Mouse (Mus musculus) intestine, embryonic 15.5 days (tissue): ENCODE data around the gene Fbxl17. TPM values are rescaled to one million over a fixed set of nuclear protein-coding genes. Genes with fewer than 3 reads are reported as not detected.

Source experiments
- ATAC-seq: fragments of 200-750 bp; cut with Nextera tagmentation; 2 replicates; pipeline ENCODE4 v1.8.0; 2017; ENCODE audit warnings: moderate TSS enrichment, moderate library complexity
- H3K27ac ChIP-seq: fragments of 300-500 bp; sonication (generic); 2 replicates; pipeline ENCODE4 v1.5.1; 2015; ENCODE audit warnings: mild to moderate bottlenecking, inconsistent platforms
- H3K27me3 ChIP-seq: fragments of 300-500 bp; sonication (generic); replicated peaks from 2 replicates; pipeline ENCODE4 v1.6.1; 2015; ENCODE audit warnings: inconsistent platforms
- H3K36me3 ChIP-seq: fragments of 300-500 bp; sonication (generic); 2 replicates; pipeline ENCODE4 v1.6.1; 2015; ENCODE audit warnings: inconsistent platforms
- H3K4me1 ChIP-seq: fragments of 300-500 bp; sonication (generic); replicated peaks from 2 replicates; pipeline ENCODE4 v1.6.1; 2015; ENCODE audit warnings: inconsistent platforms
- H3K4me2 ChIP-seq: fragments of 300-500 bp; sonication (generic); replicated peaks from 2 replicates; pipeline ENCODE4 v1.6.1; 2015; ENCODE audit warnings: mild to moderate bottlenecking, inconsistent platforms
- H3K4me3 ChIP-seq: fragments of 300-500 bp; sonication (generic); replicated peaks from 2 replicates; pipeline ENCODE4 v1.5.1; 2015; ENCODE audit warnings: inconsistent platforms
- H3K9ac ChIP-seq: fragments of 300-500 bp; sonication (generic); 2 replicates; pipeline ENCODE4 v1.6.1; 2015; ENCODE audit warnings: inconsistent platforms
- H3K9me3 ChIP-seq: fragments of 300-500 bp; sonication (generic); 2 replicates; pipeline ENCODE4 v1.6.1; 2016; ENCODE audit warnings: inconsistent platforms
- WGBS: fragments of 180-500 bp; shearing (Covaris S2); methylation state at CpG from one replicate; pipeline ENCODE4 v1.1.7; 2015; 5-methylcytosine and 5-hydroxymethylcytosine counted together
- polyA plus RNA-seq: library from polyadenylated mRNA; unstranded; fragments of >200 nt; fragmentation: Nextera tagmentation; extraction: Ambion mirVana; gene quantifications from 2 replicates; pipeline ENCODE4 v1.2.1, GENCODE M21; 2015

The Fbxl17 gene
- polyA plus RNA-seq, 1 experiment from 2014 or later, result 4.4 TPM

GRCm38 (mm10) chr17:63497206-63497731 lies 2.5 kb downstream of the Fbxl17 start:
- WGBS, result 81% methylated on average over 6 of the region's 6 CpGs
- ATAC-seq, result no peak
- H3K4me1 ChIP-seq, result peaks cover 15% of the 10 kb centered on the region
- H3K9ac ChIP-seq, result no peak overlapping the region
- peak overlapping the region; percentile 64 for H3K4me2 ChIP-seq
- H3K27me3 ChIP-seq, result no peaks in the 10 kb centered on the region
- no peaks in the 10 kb centered on the region for H3K36me3 ChIP-seq
- no peak overlapping the region for H3K4me3 ChIP-seq
- no peaks in the 10 kb centered on the region for H3K9me3 ChIP-seq
- no peak overlapping the region for H3K27ac ChIP-seq

DNA sequence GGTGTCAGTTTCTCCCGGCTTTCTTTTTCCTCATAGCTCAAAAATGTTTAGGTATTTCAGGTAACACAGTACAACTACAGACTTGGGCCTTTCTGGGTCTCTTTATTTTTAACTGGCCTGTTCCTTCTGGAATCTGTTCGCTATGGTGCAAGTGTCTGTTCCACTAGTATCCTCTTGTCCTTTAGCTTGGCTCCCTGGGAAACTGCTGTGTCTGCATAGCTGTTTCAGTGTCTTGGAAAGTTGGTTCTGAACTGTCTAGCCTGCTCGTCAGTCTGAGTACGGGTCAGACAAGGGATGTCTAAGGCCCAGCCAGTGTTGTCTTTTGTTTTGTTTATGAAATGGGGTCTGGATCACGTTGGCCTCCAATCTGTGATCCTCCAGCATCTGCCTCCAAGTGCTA lies 3.7 kb downstream of the Fbxl17 start:
- Histone ChIP-seq H3K9me3 (no peaks in the 10 kb centered on the region), H3K4me2 (no peak overlapping the region), H3K27me3 (no peaks in the 10 kb centered on the region), H3K36me3 (no peaks in the 10 kb centered on the region), H3K9ac (no peak overlapping the region), H3K4me3 (no peak overlapping the region), H3K4me1 (peaks cover 15% of the 10 kb centered on the region), H3K27ac (no peak overlapping the region)
- no peak for ATAC-seq
- 52% methylated on average over 5 of the region's 5 CpGs for WGBS

GRCm38 (mm10) chr17:63493876-63494580 lies 5.8 kb downstream of the Fbxl17 start:
- Histone ChIP-seq H3K36me3 (no peaks in the 10 kb centered on the region), H3K27me3 (no peaks in the 10 kb centered on the region), H3K27ac (no peak overlapping the region), H3K9ac (no peak overlapping the region), H3K4me1 (peaks cover 15% of the 10 kb centered on the region), H3K4me2 (no peak overlapping the region), H3K9me3 (no peaks in the 10 kb centered on the region), H3K4me3 (no peak overlapping the region)
- ATAC-seq, result no peak
- WGBS, result 73% methylated on average over 7 of the region's 7 CpGs

DNA sequence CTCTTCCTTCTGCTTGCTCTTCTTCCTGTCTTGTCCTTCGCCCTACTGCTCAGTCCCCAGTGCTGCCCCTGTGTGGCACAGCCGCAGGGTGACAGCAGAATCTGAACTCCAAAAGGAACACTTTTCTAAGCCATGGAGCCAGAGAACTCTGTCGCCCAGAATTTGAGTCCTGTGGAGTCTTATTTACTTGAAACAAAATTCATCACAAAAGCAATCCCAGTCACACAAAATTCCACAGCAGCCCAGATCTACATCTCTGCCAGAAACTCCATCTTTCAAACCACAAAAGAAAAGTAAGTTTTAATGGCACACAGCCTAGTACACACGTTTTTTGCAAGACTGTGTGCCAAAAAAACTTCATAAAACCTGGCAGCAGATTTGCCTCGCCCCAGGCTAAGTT lies 6.5 kb downstream of the Fbxl17 start:
- 37% methylated on average over 5 of the region's 5 CpGs for WGBS
- Histone ChIP-seq H3K9ac (no peak overlapping the region), H3K4me1 (peaks cover 15% of the 10 kb centered on the region), H3K9me3 (no peaks in the 10 kb centered on the region), H3K4me2 (peak overlapping the region; percentile 12; the same call in 1 of the 2 replicates), H3K4me3 (no peak overlapping the region), H3K27me3 (no peaks in the 10 kb centered on the region), H3K27ac (peak overlapping the region; percentile 25; the same call in 1 of the 2 replicates), H3K36me3 (no peaks in the 10 kb centered on the region)
- ATAC-seq, result peak; percentile 31; the same call in 1 of the 2 replicates

DNA sequence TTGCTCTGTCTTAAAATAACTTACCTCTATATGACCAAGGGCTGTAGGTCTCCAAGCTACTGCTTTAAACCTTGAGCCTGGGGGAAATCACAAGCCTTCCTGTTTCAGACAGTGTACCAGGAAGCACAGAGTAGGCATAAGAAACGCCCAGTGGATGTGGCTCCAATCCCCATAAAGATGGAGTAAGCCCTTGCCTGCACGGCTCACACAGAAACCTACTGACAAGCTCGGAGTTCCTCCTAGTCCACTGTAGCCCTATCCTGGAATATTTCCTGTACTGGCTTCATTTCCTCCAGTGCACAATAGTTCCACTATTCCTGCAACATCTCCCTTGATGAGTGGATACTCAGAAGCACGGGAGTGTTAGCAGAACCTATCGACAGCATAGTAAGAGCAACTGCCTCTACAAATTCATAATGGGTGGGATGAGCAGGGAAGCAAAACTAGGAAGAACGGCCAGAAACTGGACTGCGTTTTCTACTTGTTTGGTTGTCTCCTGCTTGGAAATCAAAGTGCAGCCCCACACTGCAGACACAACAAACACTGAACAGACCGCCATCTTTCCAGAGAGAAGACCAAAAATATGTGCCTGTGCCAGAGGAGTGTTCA lies 7.0 kb downstream of the Fbxl17 start:
- H3K4me1 ChIP-seq, result peaks cover 15% of the 10 kb centered on the region; the same call in 1 of the 2 replicates
- peak; percentile 20; the same call in 1 of the 2 replicates for ATAC-seq

GRCm38 (mm10) chr17:63489525-63489924 lies 10.3 kb downstream of the Fbxl17 start:
- H3K9ac ChIP-seq, result no peak overlapping the region
- H3K4me2 ChIP-seq, result no peak overlapping the region
- H3K27me3 ChIP-seq, result no peaks in the 10 kb centered on the region
- no peaks in the 10 kb centered on the region for H3K36me3 ChIP-seq
- no peak overlapping the region for H3K27ac ChIP-seq
- 0 out of 2 replicates have a peak, but pooled peaks cover 5% of the 10 kb centered on the region for H3K4me1 ChIP-seq
- WGBS, result 88% methylated on average over 4 of the region's 4 CpGs
- no peak overlapping the region for H3K4me3 ChIP-seq
- H3K9me3 ChIP-seq, result no peaks in the 10 kb centered on the region
- no peak for ATAC-seq

More for the DNA sequence above, 7.0 kb downstream of the Fbxl17 start:
- WGBS, result 60% methylated on average over 8 of the region's 8 CpGs
- no peaks in the 10 kb centered on the region for H3K36me3 ChIP-seq
- H3K4me3 ChIP-seq, result no peak overlapping the region
- H3K27me3 ChIP-seq, result no peaks in the 10 kb centered on the region
- no peaks in the 10 kb centered on the region for H3K9me3 ChIP-seq
- H3K27ac ChIP-seq, result peak overlapping the region; percentile 25; the same call in 1 of the 2 replicates
- peak overlapping the region; percentile 12; the same call in 1 of the 2 replicates for H3K4me2 ChIP-seq
- H3K9ac ChIP-seq, result no peak overlapping the region

DNA sequence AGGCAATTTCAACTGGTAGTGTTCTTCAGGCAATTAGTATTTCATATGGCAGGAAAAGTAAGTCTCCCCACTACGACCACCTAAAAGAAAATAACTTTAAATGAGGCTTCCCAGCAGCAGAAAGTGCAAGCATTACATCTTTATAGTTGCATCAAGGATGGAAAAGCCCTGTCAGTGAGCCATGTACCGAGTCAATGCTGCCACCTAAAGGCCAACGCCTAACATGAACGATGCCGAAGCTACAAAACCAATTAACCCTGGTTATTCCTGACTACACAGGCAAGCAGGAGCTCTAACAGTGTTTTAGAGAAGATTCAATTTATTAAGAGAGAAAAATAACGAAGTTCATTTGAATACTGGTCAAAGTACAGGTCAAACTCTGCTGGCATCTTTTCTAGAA lies 32.0 kb downstream of the Fbxl17 start:
- WGBS, result 9% methylated on average over 6 of the region's 6 CpGs
- ATAC-seq, result no peak
- H3K9me3 ChIP-seq, result no peaks in the 10 kb centered on the region
- no peaks in the 10 kb centered on the region for H3K4me1 ChIP-seq
- no peak overlapping the region for H3K27ac ChIP-seq
- no peak overlapping the region for H3K9ac ChIP-seq
- no peak overlapping the region for H3K4me3 ChIP-seq
- no peak overlapping the region for H3K4me2 ChIP-seq
- no peaks in the 10 kb centered on the region for H3K36me3 ChIP-seq
- H3K27me3 ChIP-seq, result no peaks in the 10 kb centered on the region

DNA sequence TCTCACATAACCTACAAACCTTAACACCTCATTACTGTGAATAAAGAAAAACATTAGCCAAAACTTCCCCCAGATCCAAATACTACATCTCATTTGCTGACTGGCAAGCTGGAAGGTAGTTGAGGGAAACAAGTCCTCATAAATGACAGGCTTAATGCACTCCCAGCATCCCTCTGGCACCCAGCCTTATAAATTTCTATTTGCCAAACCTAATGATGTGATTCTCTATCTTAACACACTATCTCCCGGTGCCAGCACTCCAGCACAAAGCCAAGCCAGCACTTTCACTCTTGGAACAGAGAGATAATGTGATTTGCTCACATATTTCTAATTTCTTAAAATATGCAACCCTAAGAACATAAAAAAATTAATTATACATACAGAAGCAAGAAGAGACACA lies 34.6 kb downstream of the Fbxl17 start:
- WGBS, result 67% methylated on average over 1 of the region's 1 CpGs
- ATAC-seq, result no peak
- Histone ChIP-seq H3K9me3 (no peaks in the 10 kb centered on the region), H3K36me3 (no peaks in the 10 kb centered on the region), H3K4me1 (no peaks in the 10 kb centered on the region), H3K27me3 (no peaks in the 10 kb centered on the region), H3K4me3 (no peak overlapping the region), H3K9ac (no peak overlapping the region), H3K27ac (no peak overlapping the region), H3K4me2 (no peak overlapping the region)

- no peaks in the 10 kb centered on the region for H3K4me1 ChIP-seq
- no peaks in the 10 kb centered on the region for H3K9me3 ChIP-seq
- no peak overlapping the region for H3K4me2 ChIP-seq
- no peak for ATAC-seq
- H3K36me3 ChIP-seq, result no peaks in the 10 kb centered on the region
- H3K27ac ChIP-seq, result no peak overlapping the region
- H3K4me3 ChIP-seq, result no peak overlapping the region
- no peaks in the 10 kb centered on the region for H3K27me3 ChIP-seq
- no peak overlapping the region for H3K9ac ChIP-seq
- whole genome bisulfite sequencing, result 72% methylated on average over 7 of the region's 7 CpGs
Observed at GRCm38 (mm10) chr17:63462512-63462911, 37.3 kb downstream of the Fbxl17 start.

GRCm38 (mm10) chr17:63459712-63460495 lies 39.9 kb downstream of the Fbxl17 start:
- Histone ChIP-seq H3K27me3 (no peaks in the 10 kb centered on the region), H3K9me3 (no peaks in the 10 kb centered on the region), H3K4me1 (no peaks in the 10 kb centered on the region), H3K27ac (no peak overlapping the region), H3K4me3 (no peak overlapping the region), H3K9ac (no peak overlapping the region), H3K4me2 (no peak overlapping the region), H3K36me3 (no peaks in the 10 kb centered on the region)
- ATAC-seq, result no peak
- 80% methylated on average over 9 of the region's 9 CpGs for WGBS

GRCm38 (mm10) chr17:63458052-63458451 lies 41.8 kb downstream of the Fbxl17 start:
- Histone ChIP-seq H3K4me1 (no peaks in the 10 kb centered on the region), H3K9me3 (no peaks in the 10 kb centered on the region), H3K27ac (no peak overlapping the region), H3K27me3 (no peaks in the 10 kb centered on the region), H3K4me3 (no peak overlapping the region), H3K9ac (no peak overlapping the region), H3K4me2 (no peak overlapping the region), H3K36me3 (no peaks in the 10 kb centered on the region)
- WGBS, result 97% methylated on average over 3 of the region's 3 CpGs
- no peak for ATAC-seq
